Mouse (Mus musculus): ENCODE data around the gene Pparg.

The Pparg gene

DNA sequence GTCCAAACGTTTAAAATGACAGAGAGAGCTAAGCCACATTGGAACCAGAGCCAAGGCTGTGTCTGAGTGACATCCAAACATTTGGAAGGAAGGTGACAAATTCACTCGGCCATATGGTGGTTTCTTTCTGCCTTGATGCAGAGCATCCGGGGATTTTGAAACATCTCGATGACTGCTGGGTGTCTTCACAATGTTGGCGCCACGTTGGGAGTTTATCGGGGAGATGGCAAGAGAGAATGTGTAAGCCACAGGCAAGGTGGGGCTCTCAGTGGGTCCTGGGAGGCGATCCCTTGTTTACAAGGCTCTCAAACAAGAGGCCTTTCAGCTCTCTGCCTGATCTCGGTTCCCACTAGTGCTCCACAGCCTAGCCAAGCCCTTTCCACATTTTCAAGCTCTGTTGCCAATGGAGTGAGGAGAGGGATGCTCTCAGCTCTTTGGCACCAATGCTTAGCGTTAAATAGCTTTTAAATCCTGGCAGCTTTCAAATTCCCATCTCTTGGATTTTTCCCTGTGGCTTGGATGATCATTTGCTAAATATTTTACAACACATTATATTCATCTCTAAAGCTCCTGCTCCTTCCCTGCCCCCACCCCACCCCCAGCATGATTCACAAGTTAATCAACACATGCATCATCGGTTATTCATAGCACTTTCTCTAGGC is 132.3 kb downstream of the Pparg start:
- in situ Hi-C loops (cut with MboI; ENCODE audit: low pct_unique_long_range_greater_than_20kb in 1 of 2, low sequenced_read_pairs in 2 of 2, unreplicated experiment in 1 of 2) = no loop called here

DNA sequence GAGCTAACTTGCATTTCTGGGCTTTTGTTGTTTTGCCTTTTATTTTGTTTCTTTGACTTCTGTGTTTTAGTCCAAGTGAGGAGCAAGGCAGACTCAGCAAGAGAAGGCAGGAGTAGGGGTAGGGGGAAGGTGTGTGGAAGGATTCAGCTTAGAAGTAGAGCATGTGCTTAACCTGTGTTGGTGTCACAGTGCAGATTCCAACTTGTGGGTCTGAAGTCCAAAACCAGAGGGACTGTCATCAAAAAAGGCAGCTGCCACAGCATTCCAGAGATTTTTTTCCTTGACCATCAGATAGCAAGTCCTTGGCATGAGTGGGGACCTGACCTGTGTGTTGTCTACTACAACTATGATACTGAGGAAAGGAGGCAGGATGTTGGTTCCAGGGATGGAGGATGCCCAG is 133.1 kb downstream of the Pparg start:
- in situ Hi-C loops (cut with MboI; ENCODE audit: low pct_unique_long_range_greater_than_20kb in 1 of 2, low sequenced_read_pairs in 2 of 2, unreplicated experiment in 1 of 2) = no loop called here

DNA sequence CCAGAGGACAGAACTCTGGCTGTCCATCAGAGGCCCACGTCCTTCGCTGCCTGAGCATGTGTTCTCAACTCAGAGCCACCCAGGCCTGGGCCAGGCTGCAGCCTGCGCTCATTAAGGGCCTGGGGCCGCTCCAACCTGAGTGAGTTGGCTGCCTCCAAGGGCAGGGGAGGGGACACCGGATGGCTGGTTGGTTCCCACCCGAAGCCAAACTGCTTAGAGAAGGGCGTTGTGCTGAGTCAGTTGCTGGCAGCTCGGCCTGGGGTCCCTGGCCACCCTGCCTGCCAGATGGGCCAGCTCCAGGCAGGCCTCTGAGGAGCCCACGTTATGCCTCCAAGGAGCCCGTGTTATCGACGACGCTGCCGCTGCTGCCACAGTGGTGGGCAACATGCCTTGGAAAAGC is 138.8 kb downstream of the Pparg start:
- in situ Hi-C loops (cut with MboI; ENCODE audit: low pct_unique_long_range_greater_than_20kb in 1 of 2, low sequenced_read_pairs in 2 of 2, unreplicated experiment in 1 of 2) = no loop called here

DNA sequence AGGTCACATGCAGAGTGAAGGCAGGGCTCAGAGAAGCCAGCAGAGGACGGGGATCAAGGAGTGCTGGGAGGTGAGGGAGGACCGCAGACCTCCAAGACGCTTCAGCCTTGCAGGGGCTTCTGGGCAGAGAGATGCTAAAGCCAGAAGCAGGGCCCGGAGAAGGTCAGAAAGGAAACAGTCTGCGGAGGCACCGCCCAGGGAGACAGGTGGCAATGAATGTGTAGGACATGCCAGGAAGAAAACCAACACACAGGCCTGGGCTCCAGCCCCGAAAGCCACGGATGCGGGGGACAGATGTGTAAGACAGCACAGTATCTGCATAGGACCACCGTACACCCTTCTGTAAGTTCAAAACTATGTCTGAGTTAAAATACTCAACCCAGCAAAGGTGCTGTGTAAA is 139.5 kb downstream of the Pparg start:
- in situ Hi-C loops (cut with MboI; ENCODE audit: low pct_unique_long_range_greater_than_20kb in 1 of 2, low sequenced_read_pairs in 2 of 2, unreplicated experiment in 1 of 2) = no loop called here

DNA sequence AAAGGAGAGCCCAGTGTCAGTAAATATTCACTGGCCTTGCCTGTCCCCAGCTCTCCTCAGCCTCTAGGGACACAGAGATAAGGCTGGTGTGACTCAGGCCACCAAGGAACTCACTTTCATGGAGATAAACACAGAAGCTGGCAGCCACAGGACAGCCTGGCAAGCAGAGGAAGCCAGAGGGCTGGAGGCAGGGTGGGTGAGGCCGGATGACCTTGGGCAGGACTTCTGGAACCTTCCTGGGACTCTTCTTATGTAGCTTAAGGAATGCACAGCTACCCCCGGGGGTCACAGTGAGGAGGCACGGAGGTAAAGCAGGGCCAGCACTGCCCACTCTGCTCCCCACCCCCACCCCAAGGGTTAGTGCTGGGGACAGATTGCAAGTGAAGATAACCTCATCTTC is 140.4 kb downstream of the Pparg start:
- in situ Hi-C loops (cut with MboI; ENCODE audit: low pct_unique_long_range_greater_than_20kb in 1 of 2, low sequenced_read_pairs in 2 of 2, unreplicated experiment in 1 of 2) = no loop called here

DNA sequence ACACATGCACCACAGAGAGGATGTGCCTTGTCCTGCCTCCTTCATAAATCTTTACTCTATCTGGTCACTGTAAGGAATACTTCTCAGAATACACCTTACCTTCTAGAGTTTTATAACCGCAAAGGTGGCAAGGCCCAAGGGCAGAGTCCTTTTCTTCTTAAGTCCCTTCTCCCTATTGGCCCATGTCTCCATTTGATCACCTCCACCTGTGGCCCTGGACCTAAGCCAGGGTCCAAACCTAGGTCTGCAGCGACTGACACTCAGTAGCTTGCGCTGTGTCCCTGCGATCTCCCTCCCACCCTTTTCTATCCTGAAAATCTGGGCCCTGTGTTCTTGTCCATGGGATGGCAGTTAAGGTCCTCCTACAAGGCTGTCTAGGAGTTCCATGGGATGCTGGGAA is 142.3 kb downstream of the Pparg start:
- in situ Hi-C loops (cut with MboI; ENCODE audit: low pct_unique_long_range_greater_than_20kb in 1 of 2, low sequenced_read_pairs in 2 of 2, unreplicated experiment in 1 of 2) = no loop called here

DNA sequence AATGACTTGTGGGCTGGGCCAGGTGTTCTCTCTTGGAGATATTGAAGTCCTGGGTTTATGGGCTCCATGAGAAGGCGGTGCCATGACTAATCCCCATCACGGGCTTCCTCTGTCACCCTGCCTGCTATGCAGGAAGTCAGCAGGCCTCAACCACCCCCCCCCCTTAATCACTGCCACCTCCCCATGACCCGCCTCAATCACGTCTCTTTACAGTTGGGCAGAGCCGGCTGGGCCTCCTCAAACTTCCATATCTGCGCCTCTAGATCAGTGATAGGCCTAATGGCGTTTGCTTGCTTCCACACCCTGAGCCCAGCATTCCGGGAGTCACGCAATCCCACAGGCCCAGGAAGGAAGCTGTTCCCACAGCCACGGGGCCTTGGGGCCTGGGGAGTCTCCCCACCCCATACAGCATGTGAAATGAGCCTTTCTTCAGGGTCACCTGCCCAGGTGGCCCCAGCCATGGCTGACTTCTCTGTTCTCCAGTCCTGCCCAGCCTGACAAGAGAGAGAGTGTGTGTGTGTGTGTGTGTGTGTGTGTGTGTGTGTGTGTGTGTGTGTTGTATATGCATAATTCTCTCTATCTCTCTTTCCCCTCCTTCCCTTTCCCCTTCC is 142.9 kb downstream of the Pparg start:
- in situ Hi-C loops (cut with MboI; ENCODE audit: low pct_unique_long_range_greater_than_20kb in 1 of 2, low sequenced_read_pairs in 2 of 2, unreplicated experiment in 1 of 2) = no loop called here

DNA sequence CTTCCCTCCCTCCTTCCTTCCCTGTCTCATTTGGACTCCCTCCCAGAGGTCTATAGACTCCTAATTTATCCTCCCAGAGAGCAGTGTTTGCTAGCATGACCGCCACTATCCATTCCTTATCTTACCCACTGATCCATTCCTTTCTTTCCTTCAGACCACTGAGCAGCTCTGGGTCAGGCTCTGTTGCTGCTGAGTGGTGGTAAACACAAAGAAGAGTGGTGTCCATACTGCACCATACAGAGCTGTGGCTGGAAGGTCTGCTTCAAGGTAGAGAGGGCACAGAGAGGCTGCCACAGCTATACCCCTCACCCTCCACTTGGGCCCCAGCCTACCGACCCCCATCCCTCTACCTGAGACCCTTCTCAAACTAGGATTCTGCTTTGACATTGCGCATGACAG is 143.4 kb downstream of the Pparg start:
- in situ Hi-C loops (cut with MboI; ENCODE audit: low pct_unique_long_range_greater_than_20kb in 1 of 2, low sequenced_read_pairs in 2 of 2, unreplicated experiment in 1 of 2) = no loop called here

DNA sequence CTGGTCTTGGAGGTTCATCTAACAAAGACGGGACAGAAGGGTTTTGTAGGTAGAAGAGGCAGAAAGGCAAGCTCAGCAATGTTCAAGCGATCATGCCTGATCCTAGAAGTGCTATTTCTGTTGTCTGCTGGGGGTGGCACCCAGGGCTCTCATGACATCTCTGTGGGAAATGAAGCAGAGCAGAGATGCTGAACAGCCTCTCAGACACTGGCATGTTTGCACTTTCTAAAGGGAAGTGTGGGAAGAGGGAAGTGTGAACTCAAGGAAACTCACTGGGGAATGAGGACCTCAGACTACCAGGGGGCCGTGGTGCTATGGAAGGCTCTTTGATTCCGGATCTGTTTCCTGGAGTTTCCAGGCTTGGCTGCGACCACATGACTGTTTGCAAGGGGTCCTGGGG is 144.2 kb downstream of the Pparg start:
- in situ Hi-C loops (cut with MboI; ENCODE audit: low pct_unique_long_range_greater_than_20kb in 1 of 2, low sequenced_read_pairs in 2 of 2, unreplicated experiment in 1 of 2) = no loop called here

DNA sequence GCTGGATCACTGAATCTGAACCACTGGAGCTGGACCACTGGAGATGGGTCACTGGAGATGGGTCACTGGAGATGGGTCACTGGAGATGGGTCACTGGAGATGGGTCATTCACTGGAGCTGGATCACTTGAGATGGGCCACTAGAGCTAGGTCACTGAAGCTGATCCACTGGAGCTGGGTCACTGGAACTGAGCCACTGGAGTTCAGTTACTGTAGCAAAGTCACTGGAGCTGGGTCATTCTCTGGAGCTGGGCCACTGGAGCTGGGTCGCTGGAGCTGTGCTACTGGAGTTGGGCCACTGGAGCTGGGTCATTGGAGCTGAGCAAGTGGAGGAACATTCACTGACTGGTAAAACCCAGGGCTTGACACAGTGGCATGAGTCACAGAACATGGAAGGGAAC is 145.7 kb downstream of the Pparg start:
- in situ Hi-C loops (cut with MboI; ENCODE audit: low pct_unique_long_range_greater_than_20kb in 1 of 2, low sequenced_read_pairs in 2 of 2, unreplicated experiment in 1 of 2) = no loop called here

DNA sequence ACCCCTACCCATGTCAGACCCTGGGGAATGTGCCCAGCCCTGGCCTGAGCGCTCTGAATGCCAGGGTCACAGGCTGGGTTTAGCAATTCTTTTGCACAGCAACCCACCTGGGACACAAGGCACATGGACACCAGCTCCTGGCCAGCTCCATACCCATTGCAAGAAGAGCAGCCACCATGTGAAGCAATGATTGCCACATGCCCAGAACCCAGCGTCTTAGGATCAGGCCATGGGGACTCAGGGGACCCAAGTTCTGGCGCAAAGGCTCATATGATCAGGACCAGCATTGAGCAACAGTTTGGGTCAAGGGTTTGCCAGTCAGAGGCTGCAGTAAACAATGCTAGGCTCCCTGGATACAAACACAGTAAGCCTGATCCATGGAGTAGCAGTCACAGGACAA is 150.7 kb downstream of the Pparg start:
- in situ Hi-C loops (cut with MboI; ENCODE audit: low pct_unique_long_range_greater_than_20kb in 1 of 2, low sequenced_read_pairs in 2 of 2, unreplicated experiment in 1 of 2) = no loop called here

DNA sequence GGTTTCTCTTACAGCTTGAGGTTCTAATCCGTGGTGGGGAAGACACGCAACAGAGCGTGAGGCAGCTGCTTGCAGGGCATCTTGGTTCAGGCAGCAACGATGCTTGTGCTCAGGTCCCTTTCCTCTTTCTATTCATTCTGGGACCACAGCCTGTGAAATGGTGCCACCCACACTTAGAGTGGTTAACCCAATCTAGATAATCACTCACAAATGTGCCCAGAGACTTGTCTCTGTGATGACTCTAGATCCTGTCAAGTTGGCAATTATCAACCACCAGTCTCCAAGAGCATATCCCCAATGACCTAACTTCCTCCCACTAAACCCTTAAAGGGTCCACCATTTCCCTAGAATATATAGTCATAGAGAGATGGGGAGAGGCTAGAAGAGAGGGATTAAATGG is 152.5 kb downstream of the Pparg start:
- in situ Hi-C loops (cut with MboI; ENCODE audit: low pct_unique_long_range_greater_than_20kb in 1 of 2, low sequenced_read_pairs in 2 of 2, unreplicated experiment in 1 of 2) = no loop called here

DNA sequence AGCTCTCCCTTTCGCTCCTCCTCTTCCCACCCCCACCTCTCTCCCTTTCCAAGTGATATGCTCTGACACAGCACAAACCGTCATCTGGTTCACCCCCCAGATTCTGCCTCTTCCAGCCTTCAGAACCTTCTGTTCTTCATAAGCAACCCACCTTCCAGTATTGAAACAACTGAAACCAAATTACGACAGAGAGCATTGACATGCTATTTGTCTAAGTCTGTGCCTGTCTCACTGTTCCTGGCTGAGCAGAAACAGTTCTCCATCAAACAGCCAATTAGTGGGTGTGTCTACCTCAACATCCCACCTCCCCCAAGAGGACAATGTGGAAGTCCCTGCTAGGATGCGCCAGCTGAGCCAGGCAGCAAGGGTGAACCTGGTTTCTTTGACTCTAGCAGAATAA is 157.2 kb downstream of the Pparg start:
- in situ Hi-C loops (cut with MboI; ENCODE audit: low pct_unique_long_range_greater_than_20kb in 1 of 2, low sequenced_read_pairs in 2 of 2, unreplicated experiment in 1 of 2) = no loop called here

DNA sequence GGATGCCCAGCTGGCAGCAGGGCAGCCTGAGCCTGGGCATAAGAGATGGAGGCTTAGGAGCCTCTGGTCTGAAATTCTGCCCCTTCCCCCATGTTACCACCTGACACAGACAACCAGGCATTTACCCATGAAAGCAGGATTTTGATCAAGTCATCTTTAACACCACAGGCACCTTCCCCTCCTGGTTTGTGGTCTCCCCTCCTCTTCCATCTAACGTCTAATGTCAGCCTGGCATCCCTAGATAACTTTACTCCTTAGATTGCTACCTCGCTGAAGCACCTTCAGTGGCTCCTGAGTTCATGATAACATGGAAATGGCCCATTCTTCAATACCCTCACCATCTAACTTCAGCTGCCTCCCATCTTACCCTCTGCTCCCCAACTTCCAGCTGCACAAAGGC is 157.6 kb downstream of the Pparg start:
- in situ Hi-C loops (cut with MboI; ENCODE audit: low pct_unique_long_range_greater_than_20kb in 1 of 2, low sequenced_read_pairs in 2 of 2, unreplicated experiment in 1 of 2) = no loop called here

DNA sequence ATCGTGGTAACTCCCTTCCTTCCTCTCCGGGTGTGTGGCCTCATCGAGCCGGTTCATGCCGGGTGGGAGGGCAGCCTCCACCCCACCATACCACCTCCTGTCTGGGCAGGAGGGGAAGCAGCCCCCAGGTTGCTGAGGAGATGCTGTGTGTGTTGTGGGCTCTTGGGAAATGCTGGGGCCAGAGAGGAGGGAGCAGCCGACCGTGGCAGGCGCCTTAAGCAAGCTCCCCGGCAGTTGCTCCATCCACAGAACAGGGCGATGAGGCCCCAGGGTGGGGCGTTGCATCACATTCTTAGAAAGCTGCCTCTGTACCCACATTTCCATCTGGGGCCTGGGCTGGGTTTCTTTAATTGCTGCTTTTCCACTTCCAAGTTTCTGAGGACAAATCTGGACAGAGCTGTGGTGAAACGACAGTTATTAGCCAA is 158.5 kb downstream of the Pparg start:
- in situ Hi-C loops (cut with MboI; ENCODE audit: low pct_unique_long_range_greater_than_20kb in 1 of 2, low sequenced_read_pairs in 2 of 2, unreplicated experiment in 1 of 2) = no loop called here

DNA sequence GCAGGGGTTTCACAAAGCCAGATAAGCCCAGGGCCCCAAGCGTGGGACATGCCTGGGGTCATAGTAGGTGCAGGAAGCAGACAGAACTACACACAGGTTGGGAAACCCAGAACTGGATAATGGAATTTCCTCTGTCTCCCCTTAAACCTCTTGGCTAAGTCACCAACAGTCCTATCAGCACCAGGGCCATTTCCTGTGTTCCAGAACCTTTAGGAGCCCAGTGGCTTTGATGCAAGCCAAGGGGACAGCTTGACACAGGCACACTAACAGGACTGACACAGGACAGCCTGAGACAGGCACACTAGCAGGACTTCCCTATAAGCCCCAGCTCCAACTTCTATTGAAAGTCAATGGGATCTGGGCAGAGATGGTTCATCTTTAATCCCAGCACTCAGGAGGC is 161.2 kb downstream of the Pparg start:
- in situ Hi-C loops (cut with MboI; ENCODE audit: low pct_unique_long_range_greater_than_20kb in 1 of 2, low sequenced_read_pairs in 2 of 2, unreplicated experiment in 1 of 2) = no loop called here

DNA sequence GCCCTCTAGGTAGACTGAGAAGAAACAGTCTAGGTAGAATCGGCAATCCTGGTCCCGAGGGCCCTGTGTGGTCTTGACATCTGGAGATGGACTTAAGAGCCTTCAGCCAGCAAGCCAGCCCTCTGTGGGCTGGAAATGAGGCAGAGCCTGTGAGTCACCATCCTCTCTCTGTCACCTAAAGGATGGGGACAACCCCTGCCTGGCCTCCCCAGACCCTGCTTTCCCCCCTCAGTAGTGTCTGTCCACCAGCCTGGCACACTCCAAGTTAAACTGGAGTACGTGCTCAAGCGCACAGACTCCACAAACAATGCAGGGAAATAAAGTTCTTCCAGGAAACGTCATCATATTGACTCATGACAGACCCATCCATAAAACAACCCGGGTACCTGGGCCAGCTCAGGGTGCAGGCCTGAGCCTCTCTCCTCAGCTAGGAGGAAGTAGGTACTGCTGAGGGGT is 162.0 kb downstream of the Pparg start:
- in situ Hi-C loops (cut with MboI; ENCODE audit: low pct_unique_long_range_greater_than_20kb in 1 of 2, low sequenced_read_pairs in 2 of 2, unreplicated experiment in 1 of 2) = no loop called here

DNA sequence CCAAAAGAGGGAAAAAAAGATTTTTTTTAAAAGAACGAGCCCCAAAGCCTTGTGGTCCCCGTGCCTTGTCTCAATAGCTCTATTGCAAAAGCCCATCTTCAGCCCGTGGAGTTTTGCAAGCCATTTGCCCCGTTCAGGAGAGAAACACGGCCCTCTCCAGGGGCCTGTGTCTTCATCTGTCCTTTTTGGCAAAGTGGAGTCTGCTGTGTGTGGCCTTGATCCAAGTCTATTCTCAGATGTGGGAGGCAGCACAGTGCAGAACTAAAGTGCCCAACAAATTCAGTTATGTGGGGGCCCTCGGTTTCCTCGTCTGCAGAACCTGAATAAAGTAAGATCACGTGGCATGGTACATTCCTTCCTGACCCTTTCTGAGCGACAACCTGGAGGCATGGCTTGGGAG is 162.4 kb downstream of the Pparg start:
- in situ Hi-C loops (cut with MboI; ENCODE audit: low pct_unique_long_range_greater_than_20kb in 1 of 2, low sequenced_read_pairs in 2 of 2, unreplicated experiment in 1 of 2) = no loop called here

DNA sequence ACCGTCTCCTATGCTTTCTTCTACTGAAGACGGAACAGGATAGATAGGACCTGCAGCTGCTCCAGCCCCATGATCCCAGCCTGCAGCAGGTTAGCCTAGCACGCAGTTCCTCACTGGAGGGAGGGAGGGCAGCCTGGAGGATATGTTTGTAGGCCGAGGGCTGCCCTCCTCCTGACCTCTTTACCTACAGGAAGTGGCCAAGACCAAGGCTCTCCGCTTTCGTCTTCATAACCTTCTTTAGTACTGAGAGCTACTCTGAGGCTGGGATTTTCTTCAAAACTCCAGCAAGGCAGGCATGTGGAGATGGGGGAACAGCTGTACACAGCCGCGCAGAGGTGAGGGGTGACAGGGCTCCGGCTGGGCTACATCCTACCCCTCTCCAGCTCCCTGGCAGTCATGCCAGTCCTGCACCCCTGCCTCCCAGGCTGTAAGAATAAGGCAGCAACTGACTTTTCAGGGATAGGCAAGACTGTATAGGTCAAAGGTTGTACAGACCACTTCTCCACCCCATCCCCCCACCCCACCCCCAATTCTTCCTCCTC is 163.8 kb downstream of the Pparg start:
- in situ Hi-C loops (cut with MboI; ENCODE audit: low pct_unique_long_range_greater_than_20kb in 1 of 2, low sequenced_read_pairs in 2 of 2, unreplicated experiment in 1 of 2) = no loop called here

DNA sequence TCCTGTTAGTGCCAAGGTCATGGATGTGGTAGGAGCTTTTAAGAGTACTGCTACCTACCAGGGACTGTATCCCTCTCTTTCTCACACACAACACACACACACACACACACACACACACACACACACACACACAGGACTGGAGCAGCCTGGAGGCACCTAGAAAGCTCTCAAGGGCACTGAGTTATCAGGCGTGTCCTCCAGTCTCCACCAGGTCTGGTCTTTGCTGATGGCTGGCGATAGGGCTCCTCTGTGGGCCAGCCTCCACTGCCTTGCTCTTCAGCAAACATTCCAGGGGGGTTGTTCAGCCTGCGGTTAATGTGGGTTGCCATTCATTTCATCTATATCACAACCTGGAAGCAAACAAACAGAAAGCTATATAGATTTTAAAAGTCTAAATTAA is 166.7 kb downstream of the Pparg start:
- in situ Hi-C loops (cut with MboI; ENCODE audit: low pct_unique_long_range_greater_than_20kb in 1 of 2, low sequenced_read_pairs in 2 of 2, unreplicated experiment in 1 of 2) = loop anchor here in 1 of 2 experiments (25.0 kb wide), 1 partner anchor 465 kb away; no protein-coding TSS in a partner anchor

Measured in mouse embryonic stem cell (cell line).